Mouse (Mus musculus): ENCODE data around the gene Irgm2. TPM values are rescaled to one million over a fixed set of nuclear protein-coding genes. Genes with fewer than 3 reads are reported as not detected.
"Not testable (repeated sequence)": the region's sequence is repeated elsewhere in the genome, so short reads cannot be mapped to it uniquely, and the experiment has no call there.

Gene Irgm2
- polyA plus RNA-seq, 1 experiment from 2014 or later, result 2.5 TPM

- no peak overlapping the region for H3K27ac ChIP-seq (ENCODE audit: low read depth, low read length)
These were observed 1.6 kb downstream of the Irgm2 start for GRCm38 (mm10) chr11:58201052-58201451.

GRCm38 (mm10) chr11:58210321-58210886, 11.0 kb downstream of the Irgm2 start:
- WGBS, result 76% methylated on average over 1 of the region's 1 CpGs
- no peak overlapping the region for H3K27ac ChIP-seq (ENCODE audit: low read depth, low read length)
- H3K4me2 ChIP-seq, result no peak overlapping the region
- no peaks in the 10 kb centered on the region for H3K36me3 ChIP-seq (ENCODE audit: control insufficient read depth, insufficient read depth, low read length)
- H3K9ac ChIP-seq (ENCODE audit: low read depth, low read length), result no peak overlapping the region
- ATAC-seq (replicated peaks; ENCODE audit: low FRiP score), result no peak
- H3K27me3 ChIP-seq (replicated peaks; ENCODE audit: control insufficient read depth, insufficient read depth, low read length), result no peaks in the 10 kb centered on the region
- peaks cover 27% of the 10 kb centered on the region for H3K4me1 ChIP-seq (replicated peaks; ENCODE audit: control insufficient read depth, insufficient read depth, low read length)
- no peak overlapping the region for H3K4me3 ChIP-seq (ENCODE audit: low read depth, low read length)
- no peaks in the 10 kb centered on the region for H3K9me3 ChIP-seq (ENCODE audit: control insufficient read depth, low read length)
- no peak for DNase-seq (ENCODE audit: low spot score)

More at GRCm38 (mm10) chr11:58201052-58201451, 1.6 kb downstream of the Irgm2 start:
- no peak overlapping the region for H3K4me3 ChIP-seq (ENCODE audit: low read depth, low read length)
- WGBS, result 89% methylated on average over 12 of the region's 12 CpGs
- no peak overlapping the region for H3K4me2 ChIP-seq
- H3K4me1 ChIP-seq (replicated peaks; ENCODE audit: control insufficient read depth, insufficient read depth, low read length), result peaks cover 6% of the 10 kb centered on the region
- H3K36me3 ChIP-seq (ENCODE audit: control insufficient read depth, insufficient read depth, low read length), result no peaks in the 10 kb centered on the region
- H3K9ac ChIP-seq (ENCODE audit: low read depth, low read length), result no peak overlapping the region
- H3K9me3 ChIP-seq (ENCODE audit: control insufficient read depth, low read length), result no peaks in the 10 kb centered on the region
- ATAC-seq (replicated peaks; ENCODE audit: low FRiP score), result no peak
- H3K27me3 ChIP-seq (replicated peaks; ENCODE audit: control insufficient read depth, insufficient read depth, low read length), result no peaks in the 10 kb centered on the region
- DNase-seq (ENCODE audit: low spot score), result no peak

- no peak for ATAC-seq (replicated peaks; ENCODE audit: low FRiP score)
- Histone ChIP-seq H3K9ac (ENCODE audit: low read depth, low read length) (no peak overlapping the region), H3K4me3 (ENCODE audit: low read depth, low read length) (no peak overlapping the region), H3K4me2 (peak overlapping the region; percentile 11), H3K4me1 (replicated peaks; ENCODE audit: control insufficient read depth, insufficient read depth, low read length) (peaks cover 31% of the 10 kb centered on the region), H3K9me3 (ENCODE audit: control insufficient read depth, low read length) (no peaks in the 10 kb centered on the region), H3K36me3 (ENCODE audit: control insufficient read depth, insufficient read depth, low read length) (no peaks in the 10 kb centered on the region), H3K27me3 (replicated peaks; ENCODE audit: control insufficient read depth, insufficient read depth, low read length) (no peaks in the 10 kb centered on the region), H3K27ac (ENCODE audit: low read depth, low read length) (peak overlapping the region; percentile 41; the same call in 1 of the 2 replicates)
- DNase-seq (ENCODE audit: low spot score), result no peak
- 23% methylated on average over 9 of the region's 9 CpGs for WGBS
These were observed 11.8 kb downstream of the Irgm2 start for GRCm38 (mm10) chr11:58211062-58211681.

GRCm38 (mm10) chr11:58211682-58212067, 12.3 kb downstream of the Irgm2 start:
- Histone ChIP-seq H3K4me1 (replicated peaks; ENCODE audit: control insufficient read depth, insufficient read depth, low read length) (peaks cover 31% of the 10 kb centered on the region), H3K9ac (ENCODE audit: low read depth, low read length) (no peak overlapping the region), H3K4me2 (peak overlapping the region; percentile 11; the same call in 1 of the 2 replicates), H3K27ac (ENCODE audit: low read depth, low read length) (no peak overlapping the region), H3K27me3 (replicated peaks; ENCODE audit: control insufficient read depth, insufficient read depth, low read length) (no peaks in the 10 kb centered on the region), H3K36me3 (ENCODE audit: control insufficient read depth, insufficient read depth, low read length) (no peaks in the 10 kb centered on the region), H3K9me3 (ENCODE audit: control insufficient read depth, low read length) (no peaks in the 10 kb centered on the region), H3K4me3 (ENCODE audit: low read depth, low read length) (no peak overlapping the region)
- no peak for ATAC-seq (replicated peaks; ENCODE audit: low FRiP score)
- DNase-seq (ENCODE audit: low spot score), result no peak
- 45% methylated on average over 2 of the region's 2 CpGs for WGBS

DNA sequence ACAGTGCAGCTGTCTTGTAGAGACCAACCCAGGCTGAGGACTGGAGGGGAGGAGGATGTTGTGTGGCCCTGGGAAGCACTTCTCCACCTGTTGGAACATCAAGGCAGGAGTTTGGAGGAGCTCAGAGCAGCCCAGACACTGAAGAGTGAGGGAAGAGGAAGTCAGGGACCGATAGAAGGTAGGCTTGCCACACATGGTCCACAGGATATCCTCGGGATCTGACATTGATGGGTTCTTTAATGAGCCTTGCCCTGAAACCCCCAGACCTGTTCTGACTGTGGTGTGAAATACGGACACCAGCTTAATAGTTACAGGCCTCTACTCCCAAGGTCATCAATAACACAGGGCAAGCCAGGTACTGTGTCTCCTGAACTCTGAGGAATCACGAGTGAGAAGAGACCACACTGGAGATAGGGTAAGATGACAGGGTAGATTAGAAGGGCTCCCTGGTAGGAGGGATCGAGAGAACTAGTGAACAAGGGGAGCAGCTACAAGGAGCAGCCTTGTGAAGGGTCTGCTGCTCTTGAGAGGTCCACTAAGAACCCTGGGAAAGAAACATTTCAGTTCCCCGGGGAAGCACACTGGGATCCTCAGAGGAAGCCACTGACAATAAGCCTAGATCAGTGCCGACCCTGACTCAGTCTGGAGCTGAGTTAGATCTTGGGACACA, 14.4 kb downstream of the Irgm2 start:
- H3K27ac ChIP-seq (ENCODE audit: low read depth, low read length), result peak overlapping the region; percentile 80; the same call in 1 of the 2 replicates

DNA sequence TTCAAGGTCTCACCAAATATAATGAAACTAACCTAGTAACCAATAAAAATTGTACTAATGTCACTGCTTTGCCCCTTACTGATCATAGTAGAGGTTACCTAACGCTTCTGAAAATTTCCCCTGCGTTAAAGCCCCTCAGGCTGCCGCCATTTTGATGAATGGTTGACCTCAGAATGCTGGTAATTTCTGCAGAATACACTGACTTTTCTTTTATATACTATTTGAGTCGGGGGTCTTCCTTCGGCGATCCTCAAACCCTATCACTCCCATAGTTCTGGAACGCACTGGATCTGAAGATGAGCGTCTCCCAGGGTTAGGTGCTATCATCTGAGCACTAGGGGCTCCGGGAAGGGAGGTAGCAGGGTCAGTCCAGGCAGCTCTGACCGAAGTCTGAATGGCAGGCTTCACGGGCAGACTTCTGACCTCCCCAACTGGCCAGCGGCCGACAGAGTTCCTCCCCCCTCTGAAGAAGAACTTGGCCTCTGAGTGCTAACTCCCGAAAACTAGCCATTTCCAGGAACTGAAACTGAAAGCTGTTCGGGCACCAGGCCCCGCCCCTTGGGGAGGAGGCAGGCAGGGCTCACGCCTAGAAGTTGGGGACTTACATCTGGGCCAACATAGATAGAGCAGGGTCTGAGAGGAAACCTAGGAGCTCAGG, 15.1 kb downstream of the Irgm2 start:
- H3K4me1 ChIP-seq (replicated peaks; ENCODE audit: control insufficient read depth, insufficient read depth, low read length), result peaks cover 31% of the 10 kb centered on the region
- ATAC-seq (replicated peaks; ENCODE audit: low FRiP score), result peak; percentile 95
- H3K36me3 ChIP-seq (ENCODE audit: control insufficient read depth, insufficient read depth, low read length), result no peaks in the 10 kb centered on the region

More for the DNA sequence above, 14.4 kb downstream of the Irgm2 start:
- no peak for DNase-seq (ENCODE audit: low spot score)
- H3K9me3 ChIP-seq (ENCODE audit: control insufficient read depth, low read length), result no peaks in the 10 kb centered on the region
- H3K4me3 ChIP-seq (ENCODE audit: low read depth, low read length), result peak overlapping the region; percentile 67
- H3K4me1 ChIP-seq (replicated peaks; ENCODE audit: control insufficient read depth, insufficient read depth, low read length), result peaks cover 31% of the 10 kb centered on the region
- peak overlapping the region; percentile 74 for H3K9ac ChIP-seq (ENCODE audit: low read depth, low read length)
- no peak for ATAC-seq (replicated peaks; ENCODE audit: low FRiP score)
- 44% methylated on average over 7 of the region's 7 CpGs for WGBS
- H3K36me3 ChIP-seq (ENCODE audit: control insufficient read depth, insufficient read depth, low read length), result no peaks in the 10 kb centered on the region
- peak overlapping the region; percentile 76 for H3K4me2 ChIP-seq
- H3K27me3 ChIP-seq (replicated peaks; ENCODE audit: control insufficient read depth, insufficient read depth, low read length), result no peaks in the 10 kb centered on the region

DNA sequence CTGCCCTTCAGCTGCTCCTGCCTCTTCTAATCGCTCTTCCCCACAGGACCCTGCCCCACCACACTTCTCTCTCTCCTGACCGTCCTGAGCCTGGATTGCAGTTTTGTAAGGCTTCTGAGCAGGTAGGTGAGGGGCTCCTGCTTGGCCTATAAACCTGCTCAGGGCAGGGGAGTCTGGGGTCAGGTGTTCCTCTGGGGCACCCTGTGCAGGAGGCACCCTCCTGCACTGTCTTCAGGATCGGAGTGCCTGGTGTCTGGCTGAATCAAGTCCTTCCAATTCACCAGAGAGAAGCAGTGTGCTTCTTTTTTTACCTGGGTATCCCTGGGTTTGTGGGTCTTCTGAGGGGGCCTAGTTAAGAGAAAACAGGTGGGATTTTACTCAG, 15.6 kb downstream of the Irgm2 start:
- DNase-seq (ENCODE audit: low spot score); H3K36me3 ChIP-seq (ENCODE audit: control insufficient read depth, insufficient read depth, low read length); H3K9ac ChIP-seq (ENCODE audit: low read depth, low read length); ATAC-seq (replicated peaks; ENCODE audit: low FRiP score); H3K9me3 ChIP-seq (ENCODE audit: control insufficient read depth, low read length); H3K27me3 ChIP-seq (replicated peaks; ENCODE audit: control insufficient read depth, insufficient read depth, low read length): not testable (repeated sequence)
- 13% methylated on average over 1 of the region's 3 CpGs for WGBS
- Histone ChIP-seq H3K27ac (ENCODE audit: low read depth, low read length) (peak overlapping the region; percentile 80; the same call in 1 of the 2 replicates), H3K4me1 (replicated peaks; ENCODE audit: control insufficient read depth, insufficient read depth, low read length) (peaks cover 31% of the 10 kb centered on the region), H3K4me3 (ENCODE audit: low read depth, low read length) (peak overlapping the region; percentile 37), H3K4me2 (peak overlapping the region; percentile 76)

More for the DNA sequence above, 15.1 kb downstream of the Irgm2 start:
- no peaks in the 10 kb centered on the region for H3K9me3 ChIP-seq (ENCODE audit: control insufficient read depth, low read length)
- DNase-seq (ENCODE audit: low spot score), result peak; percentile 71
- H3K27me3 ChIP-seq (replicated peaks; ENCODE audit: control insufficient read depth, insufficient read depth, low read length), result no peaks in the 10 kb centered on the region
- peak overlapping the region; percentile 80 for H3K27ac ChIP-seq (ENCODE audit: low read depth, low read length)
- H3K4me3 ChIP-seq (ENCODE audit: low read depth, low read length), result peak overlapping the region; percentile 67
- 19% methylated on average over 17 of the region's 17 CpGs for WGBS
- H3K4me2 ChIP-seq, result peak overlapping the region; percentile 76
- H3K9ac ChIP-seq (ENCODE audit: low read depth, low read length), result peak overlapping the region; percentile 74

- 76% methylated on average over 5 of the region's 5 CpGs for whole genome bisulfite sequencing
- no peak overlapping the region for H3K27ac ChIP-seq (ENCODE audit: low read depth, low read length)
These were observed 16.4 kb downstream of the Irgm2 start for GRCm38 (mm10) chr11:58215814-58216213.

More at GRCm38 (mm10) chr11:58215814-58216213, 16.4 kb downstream of the Irgm2 start:
- Histone ChIP-seq H3K4me1 (replicated peaks; ENCODE audit: control insufficient read depth, insufficient read depth, low read length) (peaks cover 30% of the 10 kb centered on the region), H3K4me3 (ENCODE audit: low read depth, low read length) (no peak overlapping the region), H3K36me3 (ENCODE audit: control insufficient read depth, insufficient read depth, low read length) (no peaks in the 10 kb centered on the region), H3K27me3 (replicated peaks; ENCODE audit: control insufficient read depth, insufficient read depth, low read length) (no peaks in the 10 kb centered on the region), H3K9ac (ENCODE audit: low read depth, low read length) (no peak overlapping the region), H3K4me2 (no peak overlapping the region; the same call in 1 of the 2 replicates), H3K9me3 (ENCODE audit: control insufficient read depth, low read length) (no peaks in the 10 kb centered on the region)
- DNase-seq (ENCODE audit: low spot score) (no peak), ATAC-seq (replicated peaks; ENCODE audit: low FRiP score) (no peak)

All from liver, embryonic 11.5 days (tissue).